Mouse (Mus musculus): ENCODE results near the gene Tubgcp3. TPM values are rescaled to one million over a fixed set of nuclear protein-coding genes. Genes with fewer than 3 reads are reported as not detected.

Gene Tubgcp3
- polyA plus RNA-seq, 1 experiment from 2014 or later, result 54.2 TPM

Small RNAs within 50 kb of the gene (microRNA-seq; reads per million reads assigned to microRNA genes)
- not detected for gene Gm26483

Other genes starting within 250 kb of the Tubgcp3 start
- not detected in 2 replicates for gene Spaca7, start 99.2 kb downstream of the Tubgcp3 start, polyA plus RNA-seq (2014; fragmentation: Nextera tagmentation; extraction: Ambion mirVana)
- 18.9 and 20.8 TPM in 2 replicates for gene Atp11a, start 84.8 kb upstream of the Tubgcp3 start, polyA plus RNA-seq (2014; fragmentation: Nextera tagmentation; extraction: Ambion mirVana)
- gene Mcf2l, start 201.6 kb upstream of the Tubgcp3 start, polyA plus RNA-seq (2014; fragmentation: Nextera tagmentation; extraction: Ambion mirVana), result 20.7 and 24.5 TPM in 2 replicates

Measured in stomach, embryonic 14.5 days (tissue).